Mouse (Mus musculus) liver, embryonic 14.5 days (tissue): ENCODE measurements at regions not wholly inside any gene's neighbourhood (a gene's known extent, or its start where the extent isn't known, plus 50 kb on each side); places are given as distances from the start of the nearest gene placed in this dataset.

Experiments
- CTCF ChIP-seq: IDR thresholded peaks from 2 replicates; pipeline ENCODE4 v1.5.1; 2016; ENCODE audit warnings: antibody characterized with exemption, low read depth, control low read depth
- EP300 ChIP-seq: IDR thresholded peaks from 2 replicates; pipeline ENCODE4 v1.6.1; 2016; ENCODE audit warnings: antibody characterized with exemption, low read depth

DNA sequence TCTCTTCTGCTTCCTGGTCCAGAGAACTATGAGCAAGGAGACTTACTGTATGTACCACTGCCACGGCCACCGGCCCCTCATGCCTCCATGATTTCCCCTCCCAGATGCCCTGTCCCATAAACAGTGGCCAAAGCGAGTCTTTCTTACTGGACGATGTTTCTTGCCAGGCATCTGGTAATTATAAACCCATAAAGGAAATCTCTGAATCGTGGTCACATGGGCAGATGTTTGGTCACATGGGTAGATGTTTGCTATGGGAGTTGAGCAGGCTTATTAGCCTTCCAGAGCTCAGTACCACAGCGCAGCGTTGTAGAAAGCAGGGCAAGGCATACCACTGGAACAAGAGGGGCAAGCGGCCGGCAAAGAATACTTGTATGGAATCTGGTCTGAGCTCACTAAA lies 74.8 kb upstream of the Fam13c start:
- TF ChIP-seq CTCF (no peak), EP300 (no peak)
